Mouse (Mus musculus) megakaryocyte-erythroid progenitor cell, adult 5 weeks (primary cell): Measurements from ENCODE around the gene Pbx2. TPM values are rescaled to one million over a fixed set of nuclear protein-coding genes. Genes with fewer than 3 reads are reported as not detected.

Experiments used
- polyA plus RNA-seq: library from polyadenylated mRNA; stranded (reverse); fragments of >175 nt; gene quantifications from 2 replicates; pipeline ENCODE4 v1.2.3, GENCODE M21; 2012

Gene Pbx2
- 81.6 and 90.2 TPM in 2 replicates for polyA plus RNA-seq

DNA sequence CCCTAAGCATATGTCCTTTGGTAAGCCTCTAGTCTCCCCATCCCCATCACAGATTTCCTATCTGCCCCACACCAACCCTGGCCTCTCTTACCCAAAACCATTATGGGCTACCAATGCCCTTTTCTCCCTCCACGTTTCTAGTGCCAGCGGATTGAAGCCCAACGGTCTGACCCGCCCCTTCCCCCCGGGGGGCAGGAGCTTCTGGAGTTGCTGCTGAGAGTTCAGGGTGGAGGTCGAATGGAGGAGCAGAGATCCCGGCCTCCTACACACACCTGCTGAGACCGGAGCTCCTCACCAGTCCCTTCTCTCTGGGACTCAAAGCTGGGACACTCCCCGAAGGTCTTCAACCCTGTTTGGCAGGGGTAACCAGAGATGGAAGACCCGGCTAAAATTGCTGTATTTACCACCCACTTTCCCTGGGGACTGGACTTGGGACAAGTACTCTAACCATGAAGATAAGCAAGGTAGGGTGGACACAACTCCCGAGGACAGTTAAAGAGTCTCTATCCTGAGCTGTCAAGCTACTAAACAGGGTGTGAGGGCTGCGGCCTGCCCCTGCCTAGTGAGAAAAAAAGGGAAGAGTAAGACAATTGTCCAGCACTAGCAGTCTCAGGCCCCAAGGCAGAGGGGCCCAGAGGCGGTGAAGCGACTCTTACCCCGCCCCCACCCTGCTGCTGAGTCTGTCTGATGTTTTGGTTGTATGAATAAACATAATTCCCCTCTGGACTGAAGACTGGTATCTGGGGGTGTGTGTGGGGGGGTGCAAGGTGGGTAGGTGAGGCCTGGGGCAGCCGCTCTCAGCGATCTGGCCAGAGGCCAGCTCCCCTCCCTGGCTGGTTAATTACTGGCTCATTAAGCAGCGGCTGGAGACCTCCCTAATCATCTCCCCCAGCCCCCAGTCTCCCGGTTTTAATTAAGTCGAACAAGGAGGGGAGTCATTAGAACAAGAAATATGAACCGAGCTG, at the start of gene Pbx2:
TSS of gene Pbx2 (plus strand) at position 238 of the 965 bp plus-strand sequence.

DNA sequence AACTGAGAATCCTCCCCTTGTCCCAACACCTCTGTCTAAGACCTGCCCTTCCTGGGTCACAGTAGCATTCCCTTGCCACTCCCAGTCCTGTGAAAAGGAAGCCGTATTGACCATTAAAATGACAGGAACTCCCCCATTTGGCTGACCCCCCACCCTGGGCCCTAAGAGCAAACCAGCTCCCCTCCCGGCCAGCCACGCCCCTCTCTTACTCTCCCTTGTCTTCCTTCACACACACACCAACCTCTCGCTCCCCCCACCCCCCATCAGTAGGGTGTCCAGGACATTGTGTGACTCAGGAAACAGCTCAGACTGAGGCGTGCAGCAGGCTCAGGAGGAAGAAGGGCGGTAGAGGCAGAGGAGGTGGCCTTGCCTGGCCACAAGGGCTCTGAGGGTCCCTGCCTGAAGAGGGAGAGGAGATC, 27.1 kb upstream of the Pbx2 start, which contains the start of gene Notch4:
TSS of gene Notch4 (plus strand) at position 266 of the 419 bp plus-strand sequence.

DNA sequence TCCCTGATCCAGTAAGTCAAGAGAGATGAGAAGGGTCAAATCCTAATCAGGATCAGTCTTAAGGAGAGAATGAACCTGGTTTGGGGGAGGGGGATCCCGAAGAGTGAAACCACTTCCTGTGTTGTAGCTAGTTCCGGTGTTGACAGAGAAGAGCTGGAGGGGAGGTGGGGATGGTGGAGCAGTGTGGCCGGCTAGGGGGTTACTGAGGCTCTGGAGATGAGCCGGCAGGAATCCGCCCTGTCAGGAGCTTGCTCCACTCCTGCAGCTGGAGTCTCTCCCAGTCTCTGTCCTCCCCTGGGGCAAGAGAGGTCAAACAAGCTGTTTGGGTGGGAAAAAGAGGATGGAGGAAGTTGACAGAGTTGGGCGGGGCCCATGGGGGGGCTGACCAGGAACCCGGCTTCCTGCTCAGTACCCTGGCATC, 1.4 kb upstream of the Pbx2 start, which contains the start of gene Gpsm3:
TSS of gene Gpsm3 (plus strand) at position 126 of the 421 bp plus-strand sequence.

DNA sequence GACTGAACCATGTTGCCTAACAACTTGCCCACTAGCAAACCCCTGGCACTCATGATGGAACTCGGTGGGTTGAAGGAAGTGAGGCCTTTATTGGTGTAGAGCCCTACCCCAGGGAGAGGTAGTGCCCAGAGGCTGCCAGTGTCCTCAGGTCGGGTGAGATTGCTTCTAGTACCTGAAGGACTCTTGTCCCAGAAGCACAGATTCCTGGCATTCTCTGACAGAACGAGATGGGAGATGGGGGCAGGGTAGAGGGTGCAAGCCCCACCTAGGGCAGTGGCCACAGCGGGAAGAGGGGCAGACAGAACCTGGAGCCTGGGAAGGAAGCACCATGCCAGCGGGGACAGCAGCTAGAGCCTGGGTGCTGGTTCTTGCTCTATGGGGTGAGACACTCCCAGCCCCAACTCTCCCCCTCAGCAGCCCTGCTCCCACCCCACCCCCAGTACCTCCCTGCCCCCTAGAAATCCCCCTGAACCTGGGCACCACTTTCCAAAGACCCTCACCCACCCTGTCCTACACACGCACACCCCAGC, 6.6 kb downstream of the Pbx2 start, which contains the start of gene Ager:
TSS of gene Ager (plus strand) at position 297 of the 530 bp plus-strand sequence.

DNA sequence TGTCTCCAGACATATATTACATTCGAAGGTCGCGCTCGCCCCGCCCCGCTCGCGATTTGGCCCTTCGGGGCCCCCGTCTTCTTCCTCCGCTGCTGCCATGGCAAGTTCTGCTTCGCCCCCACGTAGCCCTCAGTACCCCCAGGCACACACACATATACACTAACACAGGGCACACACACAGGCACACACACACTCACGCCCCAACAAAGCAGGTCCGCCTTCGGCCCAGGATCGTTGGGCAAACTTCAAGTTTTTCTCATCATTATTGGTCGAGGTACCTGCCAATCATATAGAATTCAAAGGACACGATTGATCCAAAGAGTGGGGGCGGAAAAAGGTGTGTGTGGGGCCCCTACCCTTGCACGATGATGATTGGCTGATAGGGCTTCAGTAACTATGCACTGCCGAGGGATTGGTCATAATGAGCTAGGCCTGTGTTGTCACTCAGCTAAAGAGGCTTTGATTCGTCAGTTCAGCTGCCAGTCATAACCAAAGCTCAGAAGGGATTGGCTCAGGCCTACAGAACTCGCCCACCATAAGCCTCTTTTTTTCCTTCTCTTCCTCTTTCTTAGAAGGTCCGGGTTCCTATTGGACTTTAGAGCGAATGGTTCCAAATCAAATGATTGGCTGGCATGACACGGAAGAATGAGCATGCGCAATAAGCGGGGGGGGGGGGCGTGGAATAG, 12.5 kb downstream of the Pbx2 start, which contains the start of gene Rnf5:
TSS of gene Rnf5 (minus strand) at position 316 of the 686 bp plus-strand sequence.

DNA sequence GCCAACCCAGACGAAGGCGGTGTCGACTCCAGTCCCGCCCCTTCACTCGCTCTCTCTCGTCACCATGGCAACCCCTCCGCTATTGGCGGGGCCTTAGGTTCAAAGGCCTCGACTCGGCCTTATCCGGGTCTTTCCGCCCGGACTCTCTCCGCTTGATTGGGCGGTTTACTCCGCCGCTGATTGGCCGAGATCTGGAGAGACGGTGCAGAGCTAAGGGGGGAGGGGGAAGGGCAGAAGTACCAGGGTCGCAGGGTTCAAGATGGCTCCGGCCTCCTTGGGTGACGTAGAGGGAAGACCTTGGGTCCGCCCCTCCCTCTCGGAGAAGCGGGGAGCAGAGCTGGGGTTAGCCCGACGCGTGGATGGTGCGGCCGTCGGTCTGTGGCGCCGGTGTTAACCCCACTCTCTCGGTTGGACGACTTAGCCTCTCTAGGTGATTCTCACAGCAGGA, 13.0 kb downstream of the Pbx2 start, which contains the start of gene Agpat1:
TSS of gene Agpat1 (plus strand) at position 202 of the 448 bp plus-strand sequence.

DNA sequence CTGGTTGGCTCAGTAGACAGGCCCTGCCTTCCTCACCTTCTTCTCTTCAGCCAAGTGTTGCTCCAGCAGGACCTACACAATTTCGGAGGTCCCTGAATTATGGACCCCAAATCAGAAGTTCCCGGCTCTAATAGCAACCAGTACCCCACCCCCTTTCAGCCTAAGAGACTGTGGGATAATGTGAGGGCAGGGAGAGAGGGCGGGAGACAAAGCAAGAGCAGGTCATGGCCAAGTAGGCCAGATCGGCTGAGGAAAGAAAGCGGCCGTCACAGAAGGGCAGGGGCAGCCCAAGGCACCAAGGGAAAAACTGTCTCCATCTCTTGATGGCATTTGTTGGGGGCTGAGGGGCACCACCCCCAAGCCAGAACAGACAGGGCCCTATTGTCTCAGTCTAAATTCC, 24.8 kb downstream of the Pbx2 start, which contains the start of gene Egfl8:
TSS of gene Egfl8 (minus strand) at position 101 of the 400 bp plus-strand sequence.

DNA sequence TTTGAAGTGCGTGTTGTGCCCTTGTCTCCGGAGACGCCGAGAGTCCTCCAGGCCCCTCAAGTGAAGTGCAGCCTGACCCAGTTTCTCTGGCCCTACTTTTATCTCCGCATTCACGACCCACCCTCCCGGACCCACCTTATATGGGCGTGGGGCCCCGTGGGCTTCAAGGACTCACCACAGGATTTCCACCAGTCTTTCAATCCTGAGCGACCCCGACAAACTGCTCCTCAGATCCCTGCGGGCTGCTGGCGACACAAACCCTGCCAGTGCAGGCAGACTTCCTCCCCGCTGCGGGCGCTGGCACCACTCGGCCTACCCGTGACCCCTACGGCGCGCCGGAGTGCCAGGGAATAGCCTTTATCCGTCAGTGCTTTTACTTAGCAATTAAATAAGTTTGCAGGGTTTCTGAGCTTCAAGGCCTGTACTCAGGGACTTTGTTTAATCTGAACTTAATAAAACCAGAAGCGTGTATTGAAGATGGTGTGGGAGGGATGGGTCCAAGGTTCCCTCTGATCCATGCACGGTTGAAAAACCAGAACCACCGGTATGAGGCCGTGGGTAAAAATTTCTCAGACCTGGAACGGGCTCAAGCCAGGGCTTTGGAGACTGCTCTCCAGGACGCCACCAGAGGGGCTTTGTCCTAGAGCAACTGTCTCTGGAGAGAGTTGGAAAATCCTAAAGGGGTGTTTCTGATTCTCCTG, 37.0 kb downstream of the Pbx2 start, which contains the start of gene Ppt2:
TSS of gene Ppt2 (minus strand) at position 568 of the 701 bp plus-strand sequence.

DNA sequence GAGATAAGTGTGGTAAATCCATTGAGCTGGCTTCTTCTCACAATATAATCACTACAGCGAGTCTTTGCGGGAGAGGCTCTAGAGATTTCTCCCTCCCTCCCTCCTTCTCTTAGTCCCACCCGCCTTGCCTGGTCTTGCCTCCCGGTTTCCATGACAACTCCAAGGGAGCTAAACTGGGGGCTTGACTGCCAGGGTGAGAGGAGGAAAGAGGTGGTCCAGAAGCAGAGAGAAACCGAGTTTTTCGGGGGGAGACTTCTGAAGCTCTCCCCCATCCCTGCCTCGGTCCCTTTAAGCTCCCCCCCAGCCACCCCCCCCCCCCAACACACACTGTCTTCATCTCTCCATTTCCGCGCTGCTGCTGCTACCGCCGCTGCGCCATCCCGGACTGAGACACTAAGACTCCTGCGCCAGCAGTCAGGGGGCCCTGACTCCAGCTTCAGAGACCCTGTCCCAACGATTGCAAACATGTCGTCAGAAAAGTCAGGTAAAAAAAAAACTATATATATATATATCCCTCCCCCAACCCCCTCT, 38.2 kb downstream of the Pbx2 start, which contains the start of gene Prrt1:
TSS of gene Prrt1 (plus strand) at position 313 of the 531 bp plus-strand sequence.

DNA sequence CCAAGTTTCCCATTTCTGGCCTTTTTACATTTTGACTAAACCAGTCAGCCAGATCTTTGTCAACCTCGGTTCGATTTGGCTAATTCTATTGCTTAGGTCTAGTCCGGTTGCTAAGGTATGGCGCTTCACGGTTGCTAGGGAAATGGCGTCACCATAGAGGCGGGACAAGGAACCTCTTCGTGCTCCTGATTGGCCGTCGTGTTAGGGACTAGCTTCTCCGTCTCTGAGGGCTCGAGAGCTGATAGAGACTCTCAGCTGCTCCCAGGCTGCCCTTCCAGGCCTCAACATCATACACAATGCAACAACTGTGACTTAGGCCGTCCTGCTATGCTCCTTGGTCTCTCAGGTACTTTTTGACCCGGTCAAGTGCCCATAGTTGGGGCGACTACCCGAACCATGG, 53.5 kb downstream of the Pbx2 start, which contains the start of gene Fkbpl:
TSS of gene Fkbpl (plus strand) at position 157 of the 400 bp plus-strand sequence.

Other genes with a start within 250 kb of the Pbx2 start
- 0.02 TPM in 1 of 2 replicates, not detected in the other for gene Btnl2, start 236.4 kb upstream of the Pbx2 start, polyA plus RNA-seq
- gene Btnl1, start 214.1 kb upstream of the Pbx2 start, polyA plus RNA-seq: not detected in 2 replicates
- 0.09 and 0.53 TPM in 2 replicates for gene BC051142, start 192.4 kb upstream of the Pbx2 start, polyA plus RNA-seq
- gene Btnl4, start 113.9 kb upstream of the Pbx2 start, polyA plus RNA-seq: not detected in 2 replicates
- gene Btnl6, start 73.9 kb upstream of the Pbx2 start, polyA plus RNA-seq: not detected in 2 replicates
- gene Notch4, start 27.0 kb upstream of the Pbx2 start, polyA plus RNA-seq: 2.6 and 3.1 TPM in 2 replicates
- 351 and 421 TPM in 2 replicates for gene Gpsm3, start 1.5 kb upstream of the Pbx2 start, polyA plus RNA-seq
- 7.3 and 10.8 TPM in 2 replicates for gene Ager, start 6.6 kb downstream of the Pbx2 start, polyA plus RNA-seq
- 65.9 and 70.5 TPM in 2 replicates for gene Rnf5, start 12.4 kb downstream of the Pbx2 start, polyA plus RNA-seq
- 119 and 139 TPM in 2 replicates for gene Agpat1, start 13.0 kb downstream of the Pbx2 start, polyA plus RNA-seq
- 3.9 and 4.4 TPM in 2 replicates for gene Egfl8, start 24.7 kb downstream of the Pbx2 start, polyA plus RNA-seq
- gene Ppt2, start 37.2 kb downstream of the Pbx2 start, polyA plus RNA-seq: 185 and 189 TPM in 2 replicates
- 2.5 and 3.4 TPM in 2 replicates for gene Prrt1, start 38.3 kb downstream of the Pbx2 start, polyA plus RNA-seq
- 8.3 and 8.4 TPM in 2 replicates for gene Fkbpl, start 53.5 kb downstream of the Pbx2 start, polyA plus RNA-seq
- 184 and 230 TPM in 2 replicates for gene Atf6b, start 55.9 kb downstream of the Pbx2 start, polyA plus RNA-seq
- gene Tnxb, start 79.3 kb downstream of the Pbx2 start, polyA plus RNA-seq: 0.02 TPM in 2 replicates
- gene C4b, start 152.6 kb downstream of the Pbx2 start, polyA plus RNA-seq: 0.17 and 0.61 TPM in 2 replicates
- gene Cyp21a1, start 213.3 kb downstream of the Pbx2 start, polyA plus RNA-seq: not detected in 2 replicates
- 65.1 and 75.3 TPM in 2 replicates for gene Stk19, start 245.7 kb downstream of the Pbx2 start, polyA plus RNA-seq
- gene Dxo, start 245.8 kb downstream of the Pbx2 start, polyA plus RNA-seq: 106 TPM in 2 replicates